ENCODE assay signal across 11 mouse cellular contexts in the genomic region with DNA sequence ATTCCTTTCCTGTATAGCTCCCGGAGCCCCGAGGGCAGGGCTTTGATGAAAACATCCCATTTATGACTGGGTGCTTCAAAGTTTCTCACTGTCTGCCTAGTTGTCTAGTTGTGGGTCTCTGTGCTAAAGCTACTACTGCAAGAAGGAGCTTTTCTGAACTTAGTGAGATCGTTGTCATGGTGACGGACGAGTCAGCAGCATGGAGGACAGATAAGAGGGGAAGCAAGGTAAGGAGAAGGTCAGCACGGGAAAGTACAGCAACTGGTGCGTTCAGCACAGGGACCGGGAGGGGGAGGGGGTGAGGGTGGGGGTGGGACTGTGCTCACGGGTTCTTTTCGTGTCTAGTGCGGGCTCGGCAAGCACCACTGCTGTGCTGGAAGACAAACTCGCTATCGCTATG. TPM values are rescaled to one million over a fixed set of nuclear protein-coding genes. Genes with fewer than 3 reads are reported as not detected.
DNase-seq lines count a peak whose midpoint lies in the region; ATAC-seq and TF ChIP-seq lines count a peak whose summit lies in the region.
"Had no signal": no experiment of that assay in that cellular context is flagged by ENCODE, and none has a peak within 500 bp of the region (broad histone marks: within the 10 kb centered on the region; RNA-seq: fewer than 3 reads in every experiment).

No protein-coding gene starts in this region.

- no peaks in the 10 kb centered on the region for H3K9me3 ChIP-seq in heart, embryonic 12.5 days (replicated peaks)
- no peaks in the 10 kb centered on the region for H3K9me3 ChIP-seq in lung, embryonic 16.5 days (ENCODE audit: control insufficient read depth, low read length)

- H3K4me1 ChIP-seq in heart, embryonic 12.5 days (replicated peaks), result peaks cover 13% of the 10 kb centered on the region
- no peaks in the 10 kb centered on the region for H3K4me1 ChIP-seq in lung, embryonic 16.5 days (replicated peaks; ENCODE audit: control insufficient read depth, insufficient read depth, low read length)
- H3K4me1 ChIP-seq in lung, adult 2 months (ENCODE audit: control insufficient read depth, insufficient read depth, low read length), result no peaks in the 10 kb centered on the region
- peaks cover 1% of the 10 kb centered on the region; the same call in 1 of the 2 replicates for H3K4me1 ChIP-seq in cortical plate, adult 2 months (ENCODE audit: control insufficient read depth, insufficient read depth, low read length)

- no peaks in the 10 kb centered on the region for H3K36me3 ChIP-seq in heart, embryonic 12.5 days
- no peaks in the 10 kb centered on the region for H3K36me3 ChIP-seq in lung, embryonic 16.5 days (ENCODE audit: control insufficient read depth, insufficient read depth, low read length)

- intact Hi-C loops in heart, postnatal 36 days (cut with DNase I), result no loop called here

- H3K27me3 ChIP-seq in heart, embryonic 12.5 days (replicated peaks), result no peaks in the 10 kb centered on the region
- H3K27me3 ChIP-seq in lung, embryonic 16.5 days (ENCODE audit: control insufficient read depth, insufficient read depth, low read depth, low read length), result no peaks in the 10 kb centered on the region

- no peak overlapping the region for H3K9ac ChIP-seq in heart, embryonic 12.5 days
- no peak overlapping the region for H3K9ac ChIP-seq in lung, embryonic 16.5 days (ENCODE audit: low read length)

- no peak for DNase-seq in heart, postnatal 36 days
- no peak for DNase-seq in lung, adult 2 months
- DNase-seq in right cerebral cortex, postnatal 25 days, result peak; percentile 26
- no peak for DNase-seq in thymus, postnatal 36 days
- no peak for DNase-seq in cerebellum, adult 8-10 months
- DNase-seq: cerebellum, postnatal 10 days; kidney, adult 18-20 months; spleen, adult 18-20 months had no signal

- TF ChIP-seq POLR2A in lung, adult 2 months (IDR thresholded peaks at IDR 0.05; ENCODE audit: borderline replicate concordance, extremely low read depth, low read depth, low read length), result no peak
- TF ChIP-seq POLR2A in cortical plate, adult 2 months (IDR thresholded peaks at IDR 0.05; ENCODE audit: extremely low read depth, insufficient read depth, low read length), result no peak

- peak; percentile 11; the same call in 1 of the 2 replicates for ATAC-seq in heart, embryonic 12.5 days (ENCODE audit: insufficient number of reproducible peaks, low FRiP score)
- 0 out of 2 replicates have a peak, but pooled peaks have one; percentile 49 for ATAC-seq in lung, embryonic 16.5 days (ENCODE audit: low read depth)

- 24% methylated on average over 14 of the region's 14 CpGs for WGBS in heart, embryonic 12.5 days
- WGBS in lung, embryonic 16.5 days, result 8% methylated on average over 14 of the region's 14 CpGs
- 28% methylated on average over 14 of the region's 14 CpGs for WGBS in lung, adult 2 months

- peak overlapping the region; percentile 63 for H3K4me2 ChIP-seq in heart, embryonic 12.5 days
- peak overlapping the region; percentile 63 for H3K4me2 ChIP-seq in lung, embryonic 16.5 days (ENCODE audit: low read depth, low read length)

- H3K27ac ChIP-seq in heart, embryonic 12.5 days (ENCODE audit: poor library complexity, severe bottlenecking), result no peak overlapping the region
- H3K27ac ChIP-seq in lung, embryonic 16.5 days (ENCODE audit: low read length), result no peak overlapping the region
- no peak overlapping the region for H3K27ac ChIP-seq in cortical plate, adult 2 months (ENCODE audit: insufficient read depth, low read length)

- peak overlapping the region; percentile 31 for H3K4me3 ChIP-seq in heart, embryonic 12.5 days
- H3K4me3 ChIP-seq in lung, embryonic 16.5 days (ENCODE audit: low read length), result peak overlapping the region; percentile 38
- H3K4me3 ChIP-seq in lung, adult 2 months (replicated peaks; ENCODE audit: extremely low read depth, low read depth, low read length), result no peak overlapping the region
- H3K4me3 ChIP-seq in cortical plate, adult 2 months (ENCODE audit: insufficient read depth, low read length), result peak overlapping the region; percentile 30

- no peak for TF ChIP-seq CTCF in lung, adult 2 months (IDR thresholded peaks at IDR 0.05; ENCODE audit: insufficient read depth, low read length)
- no peak for TF ChIP-seq CTCF in cortical plate, adult 2 months (IDR thresholded peaks at IDR 0.05; ENCODE audit: extremely low read depth, insufficient read depth, low read length)

RNA-seq across cellular contexts. Expression of a gene that starts 43.3 kb away (rescaled TPM):
- polyA plus RNA-seq in heart, embryonic 12.5 days (2016; fragmentation: Nextera tagmentation; extraction: Ambion mirVana), result 15.7 and 17.4 TPM in 2 replicates
- total RNA-seq in heart, postnatal 36 days (2021), result 10 to 100 TPM; 31.2 to 31.9 TPM
- polyA plus RNA-seq in lung, embryonic 16.5 days (2015; fragmentation: Nextera tagmentation; extraction: Ambion mirVana), result 12.6 and 13.1 TPM in 2 replicates
- 32.4 and 33.0 TPM in 2 replicates for polyA plus RNA-seq in lung, adult 2 months (2012; rRNA removed)
- 43.6 and 47.8 TPM in 2 replicates for polyA plus RNA-seq in cortical plate, adult 2 months (2012; rRNA removed)
